Mouse (Mus musculus) ES-E14 (cell line): Measurements from ENCODE around the gene Gm49333. TPM values are rescaled to one million over a fixed set of nuclear protein-coding genes. Genes with fewer than 3 reads are reported as not detected.
A peak's percentile ranks its signal among the peaks of the same experiment; 100 is the strongest.

Experiments
- DNase-seq: peaks from one replicate; pipeline ENCODE4 v3.0.0-alpha.2; 2013; ENCODE audit warnings: low read depth, low spot score
- H3K27ac ChIP-seq: 2 replicates; pipeline ENCODE4 v1.5.1; 2012; ENCODE audit warnings: low read depth, mild to moderate bottlenecking, low read length, moderate library complexity, mixed read lengths; ENCODE audit not compliant: poor library complexity, insufficient read depth, severe bottlenecking
- H3K36me3 ChIP-seq: 2 replicates; pipeline ENCODE4 v1.6.1; 2012; ENCODE audit warnings: mild to moderate bottlenecking, low read length, moderate library complexity, mixed read lengths; ENCODE audit not compliant: control insufficient read depth, poor library complexity, insufficient read depth, severe bottlenecking
- H3K4me1 ChIP-seq, 2 experiments: fragments of 150-350 bp in 1 of 2; sonication (generic) in 1 of 2; 2 replicates each; pipeline ENCODE4 v1.6.1; 2012; ENCODE audit warnings: low read length in 2 of 2, mild to moderate bottlenecking in 1 of 2, mixed read lengths in 1 of 2; ENCODE audit not compliant: control insufficient read depth in 2 of 2, insufficient read depth in 2 of 2, poor library complexity in 1 of 2
- H3K4me3 ChIP-seq, 2 experiments: fragments of 150-350 bp in 1 of 2; sonication (generic) in 1 of 2; 2 replicates each; pipeline ENCODE4 v1.5.1; 2012; ENCODE audit warnings: low read length in 2 of 2, low read depth in 1 of 2, mild to moderate bottlenecking in 1 of 2, mixed read lengths in 1 of 2; ENCODE audit not compliant: insufficient read depth in 1 of 2, poor library complexity in 1 of 2, severe bottlenecking in 1 of 2
- H3K9ac ChIP-seq: 2 replicates; pipeline ENCODE4 v1.6.1; 2012; ENCODE audit warnings: low read depth, mild to moderate bottlenecking, low read length, mixed read lengths; ENCODE audit not compliant: poor library complexity, insufficient read depth, severe bottlenecking
- H3K9me3 ChIP-seq: fragments of 150-350 bp; sonication (generic); 2 replicates; pipeline ENCODE4 v1.6.1; 2012; ENCODE audit warnings: low read depth, mild to moderate bottlenecking, low read length; ENCODE audit not compliant: control insufficient read depth, insufficient read depth
- CHD2 ChIP-seq: IDR thresholded peaks from 2 replicates; pipeline ENCODE4 v1.6.1; 2014; ENCODE audit warnings: mild to moderate bottlenecking, low read depth, low read length, inconsistent platforms
- HCFC1 ChIP-seq: IDR thresholded peaks from 2 replicates; pipeline ENCODE4 v1.6.1; 2012; ENCODE audit warnings: low read length, inconsistent platforms, borderline replicate concordance; ENCODE audit not compliant: insufficient read depth
- MAFK ChIP-seq: IDR thresholded peaks from 2 replicates; pipeline ENCODE4 v1.6.1; 2014; ENCODE audit warnings: mild to moderate bottlenecking, low read depth, low read length, inconsistent platforms; ENCODE audit not compliant: insufficient read depth
- ZC3H11A ChIP-seq: IDR thresholded peaks from 2 replicates; pipeline ENCODE4 v1.6.1; 2012; ENCODE audit warnings: low read depth, mild to moderate bottlenecking, inconsistent platforms, low read length, borderline replicate concordance
- ZNF384 ChIP-seq: IDR thresholded peaks from 2 replicates; pipeline ENCODE4 v1.6.1; 2012; ENCODE audit warnings: low read depth, low read length, inconsistent platforms
- in situ Hi-C, 2 experiments: fragments of 600-800 bp; cut with MboI; formaldehyde crosslinking; loops; one replicate each; pipeline ENCODE4 v1.15.1; 2025; ENCODE audit warnings: low sequenced_read_pairs in 2 of 2, inconsistent platforms in 1 of 2; ENCODE audit not compliant: unreplicated experiment in 2 of 2
- total RNA-seq: library from RNA; depleted of rRNA; stranded (reverse); fragments of 300-350 nt; gene quantifications from 2 replicates; pipeline ENCODE4 v1.2.3, GENCODE M21; 2012; rRNA removed

The Gm49333 gene
- not detected in 2 replicates for total RNA-seq

DNA sequence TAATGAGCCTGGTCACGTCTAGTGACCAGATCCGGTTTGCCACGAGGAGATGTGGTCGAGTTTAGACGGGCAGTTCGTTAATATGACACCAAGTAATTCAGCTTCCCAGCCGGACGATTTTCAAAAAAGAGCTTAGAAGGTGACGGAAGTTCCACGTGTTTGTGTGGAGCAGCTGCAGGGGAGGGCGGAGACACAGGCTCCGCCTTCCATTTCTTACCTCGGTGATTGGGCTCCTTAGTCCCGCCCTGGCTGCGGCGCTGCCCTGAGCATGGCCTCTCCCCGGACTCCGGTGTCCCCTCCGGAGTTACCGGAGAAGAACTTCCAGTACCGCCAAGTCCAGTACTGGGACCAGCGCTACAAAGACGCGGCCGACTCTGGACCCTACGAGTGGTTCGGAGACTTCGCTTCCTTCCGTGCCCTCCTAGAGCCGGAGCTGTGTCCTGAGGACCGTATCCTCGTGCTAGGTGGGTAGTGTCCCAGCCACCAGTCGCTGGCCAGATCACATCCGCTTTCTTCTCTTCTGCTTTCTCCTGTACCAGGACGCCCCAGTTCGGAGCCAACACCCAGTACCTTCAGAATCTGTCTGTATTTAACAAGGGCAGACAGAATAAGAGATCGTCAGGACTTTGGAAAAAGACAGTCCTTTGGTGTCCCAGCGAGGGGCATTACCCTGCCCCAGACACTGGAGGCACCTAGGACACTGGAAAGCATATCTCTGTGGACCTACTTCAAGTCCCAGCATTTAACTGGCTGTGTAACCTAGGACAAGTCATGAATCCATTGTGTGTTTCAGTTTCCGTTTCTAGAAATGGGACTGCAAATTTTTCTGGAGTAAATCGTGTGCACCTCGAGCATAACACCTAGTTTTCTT is at the start of gene Gm49333, which contains the start of the genes Eef1akmt4 and Alg3:
TSS of gene Gm49333 (plus strand) at position 254 of the 871 bp plus-strand sequence.
TSS of gene Eef1akmt4 (plus strand) at position 237 of the 871 bp plus-strand sequence.
TSS of gene Alg3 (minus strand) at position 379 of the 871 bp plus-strand sequence.
- Histone ChIP-seq H3K4me1 (no peaks in the 10 kb centered on the region; a peak in 1 of 4 replicates), H3K9me3 (no peaks in the 10 kb centered on the region), H3K27ac (peak within 1 kb of the TSS; percentile 61; the same call in 1 of the 2 replicates), H3K36me3 (peaks cover 17% of the 10 kb centered on the region), H3K4me3 (peak within 1 kb of the TSS; percentile 82 to 95), H3K9ac (peak within 1 kb of the TSS; percentile 99)
- in situ Hi-C loops: no loop called here
- TF ChIP-seq HCFC1 (0 out of 2 replicates have a peak, but pooled peaks have one; percentile 9), MAFK (no peak)
- peak; percentile 86 for DNase-seq

DNA sequence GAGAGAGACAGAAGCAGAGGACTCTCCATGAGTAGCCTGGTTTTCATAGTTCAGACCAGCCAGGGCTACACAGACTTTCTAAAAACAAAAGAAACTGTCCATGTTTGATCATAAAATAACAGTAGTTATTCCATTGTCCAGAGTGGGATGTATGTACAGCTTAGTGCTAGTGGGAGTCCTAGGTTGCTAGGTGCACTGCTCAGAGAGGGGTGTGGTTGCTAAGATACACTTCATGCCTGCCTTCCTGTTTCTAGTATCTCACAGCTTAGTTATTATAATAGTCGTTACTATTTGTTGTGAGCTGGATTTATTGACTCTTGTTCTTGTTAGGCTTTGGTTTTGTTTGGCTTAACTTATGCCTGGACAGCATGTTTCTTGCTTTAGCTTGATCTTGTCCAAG is 46.3 kb upstream of the Gm49333 start:
- no peak overlapping the region for H3K4me3 ChIP-seq

DNA sequence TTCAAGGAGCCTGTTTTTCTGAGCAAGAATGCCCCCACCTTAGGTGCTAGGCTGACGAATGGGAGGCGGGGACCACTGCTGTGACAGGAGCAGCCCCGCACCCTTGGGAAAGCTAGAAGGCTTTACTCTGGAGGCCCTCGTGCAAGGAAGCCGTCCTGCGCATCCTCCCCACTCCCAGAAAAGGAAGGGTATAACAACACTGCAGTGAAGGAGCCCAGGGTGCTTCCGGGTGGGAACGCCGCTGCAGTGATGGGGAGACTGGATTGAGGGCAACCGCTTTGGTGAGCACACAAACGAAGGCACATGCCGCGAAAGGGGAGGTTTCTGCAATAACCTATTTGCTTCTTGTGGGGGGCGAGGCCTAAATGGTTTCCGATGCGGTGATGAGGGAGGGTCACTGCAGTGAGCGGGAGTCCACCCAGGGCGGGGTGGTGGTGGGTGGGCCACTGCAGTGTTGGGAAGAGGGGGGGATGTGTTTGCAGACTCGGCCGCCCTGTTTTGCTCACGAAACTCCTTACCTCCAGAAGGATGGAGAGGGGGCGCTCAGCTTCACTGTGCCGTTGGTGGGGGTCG is 22.0 kb upstream of the Gm49333 start, which contains the start of gene Vwa5b2:
TSS of gene Vwa5b2 (plus strand) at position 106 of the 573 bp plus-strand sequence.
- no peak within 1 kb of the TSS for H3K27ac ChIP-seq

More for the DNA sequence above, 46.3 kb upstream of the Gm49333 start:
- H3K4me1 ChIP-seq: no peaks in the 10 kb centered on the region
- DNase-seq: no peak
- in situ Hi-C loops: no loop called here
- no peaks in the 10 kb centered on the region for H3K9me3 ChIP-seq
- no peak overlapping the region for H3K27ac ChIP-seq
- TF ChIP-seq MAFK: no peak
- H3K36me3 ChIP-seq: peaks cover 6% of the 10 kb centered on the region
- H3K9ac ChIP-seq: no peak overlapping the region

DNA sequence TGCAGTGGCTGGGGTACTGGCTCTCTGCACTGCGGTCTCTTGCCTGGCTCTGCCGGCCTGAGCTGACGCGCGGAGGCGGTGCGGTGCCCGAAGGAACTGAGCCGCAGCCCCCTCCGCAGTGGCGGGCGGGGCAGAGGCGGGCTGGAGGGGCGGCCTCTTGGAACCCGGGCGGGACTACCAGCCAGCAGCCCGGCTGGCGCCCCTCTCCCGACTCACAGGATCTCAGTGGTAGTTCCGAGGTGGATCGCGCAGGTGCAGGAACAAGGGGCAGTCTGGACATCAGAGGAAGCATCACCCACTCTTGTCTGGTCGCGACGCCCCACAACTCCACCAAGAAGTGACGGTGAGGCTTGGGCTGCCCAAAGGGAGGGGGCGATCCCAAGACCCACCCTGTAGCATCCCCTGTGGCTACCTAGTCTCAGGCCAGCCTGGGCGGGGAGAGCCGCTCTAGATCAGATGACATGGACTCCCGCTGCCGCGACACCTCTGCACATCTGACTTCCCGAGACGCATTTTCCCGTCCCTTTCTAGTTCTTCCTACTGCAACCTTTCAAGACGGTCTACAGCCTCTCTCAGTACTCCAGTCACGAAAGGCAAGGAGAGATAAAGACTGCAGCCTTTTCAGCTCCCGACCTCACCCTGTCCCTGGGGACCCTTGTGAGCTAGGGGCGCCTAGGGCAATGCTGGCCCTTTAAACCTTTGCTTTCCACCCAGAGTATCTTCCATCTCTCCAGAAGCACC is 21.3 kb upstream of the Gm49333 start:
- no peak for DNase-seq
- 0 out of 2 replicates have a peak overlapping the region, but pooled peaks have one; percentile 27 for H3K9ac ChIP-seq

More for the DNA sequence above, 22.0 kb upstream of the Gm49333 start, which contains the start of gene Vwa5b2:
- Histone ChIP-seq H3K9me3 (no peaks in the 10 kb centered on the region), H3K4me1 (peaks cover 0 to 7% of the 10 kb centered on the region in 2 experiments; a peak in 1 of 4 replicates), H3K9ac (0 out of 2 replicates have a peak within 1 kb of the TSS, but pooled peaks have one; percentile 27), H3K4me3 (peak within 1 kb of the TSS; percentile 52), H3K36me3 (no peaks in the 10 kb centered on the region)
- no peak for TF ChIP-seq MAFK
- no peak for TF ChIP-seq CHD2
- no peak for TF ChIP-seq HCFC1
- TF ChIP-seq ZC3H11A: no peak
- no peak for TF ChIP-seq ZNF384
- in situ Hi-C loops: no loop called here
- no peak for DNase-seq

More for the DNA sequence above, 21.3 kb upstream of the Gm49333 start:
- TF ChIP-seq ZC3H11A (no peak), CHD2 (no peak), ZNF384 (no peak), HCFC1 (no peak), MAFK (no peak)
- Histone ChIP-seq H3K4me3 (peak overlapping the region; percentile 52), H3K36me3 (no peaks in the 10 kb centered on the region), H3K4me1 (peaks cover 0 to 7% of the 10 kb centered on the region in 2 experiments; a peak in 1 of 4 replicates), H3K9me3 (no peaks in the 10 kb centered on the region), H3K27ac (no peak overlapping the region)
- in situ Hi-C loops: no loop called here
